In genomic region chr2:131353564-131353915, GRCm38 (mm10) we compare ENCODE assay signal across 8 mouse cellular contexts. TPM values are rescaled to one million over a fixed set of nuclear protein-coding genes. Genes with fewer than 3 reads are reported as not detected.
DNase-seq lines count a peak whose midpoint lies in the region; ATAC-seq lines count a peak whose summit lies in the region.

No protein-coding gene starts in this region.

- no peaks in the 10 kb centered on the region for H3K36me3 ChIP-seq in liver, embryonic 11.5 days (ENCODE audit: control insufficient read depth, insufficient read depth, low read length)
- no peaks in the 10 kb centered on the region for H3K36me3 ChIP-seq in embryonic facial prominence, embryonic 14.5 days (ENCODE audit: control insufficient read depth, insufficient read depth, low read length)
- H3K36me3 ChIP-seq in limb, embryonic 13.5 days: no peaks in the 10 kb centered on the region
- H3K36me3 ChIP-seq in stomach, embryonic 16.5 days (ENCODE audit: control insufficient read depth, insufficient read depth, low read length): no peaks in the 10 kb centered on the region

- no peak for DNase-seq in liver, embryonic 11.5 days (ENCODE audit: low spot score)
- DNase-seq in liver: no peak
- no peak for DNase-seq in embryonic facial prominence, embryonic 14.5 days (ENCODE audit: low spot score)
- no peak for DNase-seq in right cerebral cortex, adult 18-20 months
- DNase-seq in adrenal gland, postnatal 25 days: no peak
- DNase-seq in cerebellum, adult 18-20 months: no peak

- H3K4me3 ChIP-seq in liver, embryonic 11.5 days (ENCODE audit: low read depth, low read length): peak overlapping the region; percentile 83
- peak overlapping the region; percentile 93 for H3K4me3 ChIP-seq in embryonic facial prominence, embryonic 14.5 days (ENCODE audit: low read depth, low read length)
- peak overlapping the region; percentile 95 for H3K4me3 ChIP-seq in limb, embryonic 13.5 days
- peak overlapping the region; percentile 87 for H3K4me3 ChIP-seq in stomach, embryonic 16.5 days (replicated peaks; ENCODE audit: low read length)

- 5% methylated on average over 3 of the region's 3 CpGs for WGBS in liver, embryonic 11.5 days
- 4% methylated on average over 3 of the region's 3 CpGs for WGBS in embryonic facial prominence, embryonic 14.5 days
- whole genome bisulfite sequencing in limb, embryonic 13.5 days: 1% methylated on average over 3 of the region's 3 CpGs
- 16% methylated on average over 3 of the region's 3 CpGs for WGBS in stomach, embryonic 16.5 days

- H3K27me3 ChIP-seq in liver, embryonic 11.5 days (replicated peaks; ENCODE audit: control insufficient read depth, insufficient read depth, low read length): peaks cover 4% of the 10 kb centered on the region; the same call in 1 of the 2 replicates
- H3K27me3 ChIP-seq in embryonic facial prominence, embryonic 14.5 days (replicated peaks; ENCODE audit: control insufficient read depth, insufficient read depth, low read length): no peaks in the 10 kb centered on the region
- H3K27me3 ChIP-seq in limb, embryonic 13.5 days: no peaks in the 10 kb centered on the region
- H3K27me3 ChIP-seq in stomach, embryonic 16.5 days (ENCODE audit: control insufficient read depth, insufficient read depth, low read length): no peaks in the 10 kb centered on the region

- peak overlapping the region; percentile 71; the same call in 1 of the 2 replicates for H3K9ac ChIP-seq in liver, embryonic 11.5 days (ENCODE audit: low read depth, low read length)
- peak overlapping the region; percentile 95 for H3K9ac ChIP-seq in embryonic facial prominence, embryonic 14.5 days (ENCODE audit: low read depth, low read length)
- H3K9ac ChIP-seq in limb, embryonic 13.5 days: peak overlapping the region; percentile 67
- H3K9ac ChIP-seq in stomach, embryonic 16.5 days (ENCODE audit: low read length): peak overlapping the region; percentile 72

- H3K4me1 ChIP-seq in liver, embryonic 11.5 days (replicated peaks; ENCODE audit: control insufficient read depth, insufficient read depth, low read length): peaks cover 9% of the 10 kb centered on the region
- H3K4me1 ChIP-seq in embryonic facial prominence, embryonic 14.5 days (ENCODE audit: control insufficient read depth, insufficient read depth, low read length): peaks cover 18% of the 10 kb centered on the region
- peaks cover 13% of the 10 kb centered on the region for H3K4me1 ChIP-seq in limb, embryonic 13.5 days
- H3K4me1 ChIP-seq in stomach, embryonic 16.5 days (ENCODE audit: control insufficient read depth, insufficient read depth, low read length): no peaks in the 10 kb centered on the region

- H3K4me2 ChIP-seq in liver, embryonic 11.5 days: peak overlapping the region; percentile 100
- peak overlapping the region; percentile 81 for H3K4me2 ChIP-seq in embryonic facial prominence, embryonic 14.5 days (ENCODE audit: low read depth, low read length)
- peak overlapping the region; percentile 86 for H3K4me2 ChIP-seq in limb, embryonic 13.5 days (replicated peaks)
- H3K4me2 ChIP-seq in stomach, embryonic 16.5 days (ENCODE audit: low read depth, low read length): peak overlapping the region; percentile 60

- H3K9me3 ChIP-seq in liver, embryonic 11.5 days (ENCODE audit: control insufficient read depth, low read length): no peaks in the 10 kb centered on the region
- no peaks in the 10 kb centered on the region for H3K9me3 ChIP-seq in embryonic facial prominence, embryonic 14.5 days (ENCODE audit: control insufficient read depth, low read length)
- H3K9me3 ChIP-seq in limb, embryonic 13.5 days: no peaks in the 10 kb centered on the region
- H3K9me3 ChIP-seq in stomach, embryonic 16.5 days (replicated peaks; ENCODE audit: control insufficient read depth, low read length): no peaks in the 10 kb centered on the region

- H3K27ac ChIP-seq in liver, embryonic 11.5 days (ENCODE audit: low read depth, low read length): no peak overlapping the region
- H3K27ac ChIP-seq in embryonic facial prominence, embryonic 14.5 days (replicated peaks; ENCODE audit: low read depth, low read length): no peak overlapping the region
- H3K27ac ChIP-seq in limb, embryonic 13.5 days: no peak overlapping the region
- H3K27ac ChIP-seq in stomach, embryonic 16.5 days (ENCODE audit: low read length): no peak overlapping the region

- no peak for ATAC-seq in liver, embryonic 11.5 days (replicated peaks; ENCODE audit: low FRiP score)
- no peak for ATAC-seq in embryonic facial prominence, embryonic 14.5 days (ENCODE audit: low read depth)
- no peak for ATAC-seq in limb, embryonic 13.5 days (ENCODE audit: low FRiP score, low read depth)
- ATAC-seq in stomach, embryonic 16.5 days (ENCODE audit: insufficient read depth, low FRiP score): no peak

RNA-seq across cellular contexts. Expression of gene Rnf24, which starts 0.8 kb away (rescaled TPM):
- polyA plus RNA-seq in liver, embryonic 11.5 days (2014; fragmentation: Nextera tagmentation; extraction: Ambion mirVana): 1.2 and 1.7 TPM in 2 replicates
- polyA plus RNA-seq in embryonic facial prominence, embryonic 14.5 days (2014; fragmentation: Nextera tagmentation; extraction: Ambion mirVana): 6.2 and 6.9 TPM in 2 replicates
- 10.2 and 10.5 TPM in 2 replicates for polyA plus RNA-seq in limb, embryonic 13.5 days (2015; fragmentation: Nextera tagmentation; extraction: Ambion mirVana)
- 2.9 and 3.0 TPM in 2 replicates for polyA plus RNA-seq in stomach, embryonic 16.5 days (2015; fragmentation: Nextera tagmentation; extraction: Ambion mirVana)
- total RNA-seq in adrenal gland, postnatal 25 days (2021): 6.2 and 6.4 TPM in 2 replicates
